Comparison of ENCODE assay signal across 8 mouse cellular contexts in genomic region chr6:83507168-83507546, GRCm38 (mm10). TPM values are rescaled to one million over a fixed set of nuclear protein-coding genes. Genes with fewer than 3 reads are reported as not detected.
DNase-seq lines count a peak whose midpoint lies in the region; ATAC-seq and TF ChIP-seq lines count a peak whose summit lies in the region.

No protein-coding gene starts in this region.

- peaks cover 20% of the 10 kb centered on the region for H3K4me1 ChIP-seq in heart, embryonic 15.5 days (replicated peaks)
- peaks cover 19% of the 10 kb centered on the region for H3K4me1 ChIP-seq in G1E (ENCODE audit: insufficient read depth, low read depth, low read length)
- H3K4me1 ChIP-seq in forebrain, embryonic 16.5 days (replicated peaks; ENCODE audit: control insufficient read depth, insufficient read depth, low read length): peaks cover 17% of the 10 kb centered on the region

- H3K27me3 ChIP-seq in heart, embryonic 15.5 days: no peaks in the 10 kb centered on the region
- peaks cover 19% of the 10 kb centered on the region for H3K27me3 ChIP-seq in G1E (ENCODE audit: insufficient read depth, low read length)
- no peaks in the 10 kb centered on the region for H3K27me3 ChIP-seq in forebrain, embryonic 16.5 days (replicated peaks; ENCODE audit: control insufficient read depth, insufficient read depth, low read length)

- peak overlapping the region; percentile 97 for H3K27ac ChIP-seq in heart, embryonic 15.5 days
- H3K27ac ChIP-seq in forebrain, embryonic 16.5 days (ENCODE audit: low read length): peak overlapping the region; percentile 97
- H3K27ac ChIP-seq in macrophage: peak overlapping the region; percentile 92

- no peaks in the 10 kb centered on the region for H3K36me3 ChIP-seq in heart, embryonic 15.5 days
- H3K36me3 ChIP-seq in G1E (replicated peaks) (peaks cover 9% of the 10 kb centered on the region), macrophage (ENCODE audit: inconsistent target) (no peaks in the 10 kb centered on the region)
- H3K36me3 ChIP-seq in forebrain, embryonic 16.5 days (ENCODE audit: control insufficient read depth, insufficient read depth): no peaks in the 10 kb centered on the region

- ATAC-seq in heart, embryonic 15.5 days (replicated peaks; ENCODE audit: insufficient number of reproducible peaks, insufficient read depth, low FRiP score, low read depth): no peak
- no peak for ATAC-seq in G1E (ENCODE audit: extremely low read depth, insufficient number of reproducible peaks, low FRiP score, poor library complexity, severe bottlenecking)
- ATAC-seq in forebrain, embryonic 16.5 days: peak; percentile 13; the same call in 1 of the 2 replicates

- peak overlapping the region; percentile 36; the same call in 1 of the 2 replicates for H3K9ac ChIP-seq in heart, embryonic 15.5 days
- peak overlapping the region; percentile 87 for H3K9ac ChIP-seq in forebrain, embryonic 16.5 days (replicated peaks; ENCODE audit: low read depth, low read length)

- no peaks in the 10 kb centered on the region for H3K9me3 ChIP-seq in heart, embryonic 15.5 days (replicated peaks)
- no peaks in the 10 kb centered on the region for H3K9me3 ChIP-seq in G1E (replicated peaks)
- H3K9me3 ChIP-seq in forebrain, embryonic 16.5 days (ENCODE audit: control insufficient read depth, low read length): no peaks in the 10 kb centered on the region

- H3K79me2 ChIP-seq in macrophage (ENCODE audit: inconsistent target): peaks cover 30% of the 10 kb centered on the region

- H3K4me2 ChIP-seq in heart, embryonic 15.5 days: peak overlapping the region; percentile 85
- peak overlapping the region; percentile 75 for H3K4me2 ChIP-seq in forebrain, embryonic 16.5 days (ENCODE audit: low read length)

- no peak for TF ChIP-seq CTCF in G1E (IDR thresholded peaks at IDR 0.05; ENCODE audit: low read depth, low read length)

- no peak for DNase-seq in heart, adult 11 months
- DNase-seq in G1E (ENCODE audit: low spot score): no peak
- DNase-seq in yolk sac, embryonic 10.5 days (ENCODE audit: low spot score): no peak
- DNase-seq in adrenal gland, postnatal 10 days: no peak
- DNase-seq in adipocyte (ENCODE audit: low spot score): no peak

- WGBS in heart, embryonic 15.5 days: 25% methylated on average over 6 of the region's 6 CpGs
- 32% methylated on average over 6 of the region's 6 CpGs for WGBS in forebrain, embryonic 16.5 days
- WGBS in macrophage (ENCODE audit: missing documents): 24% methylated on average over 6 of the region's 6 CpGs

- H3K4me3 ChIP-seq in heart, embryonic 15.5 days: peak overlapping the region; percentile 70
- H3K4me3 ChIP-seq in G1E (ENCODE audit: low read depth, low read length) (peak overlapping the region; percentile 75), macrophage (ENCODE audit: inconsistent target) (peak overlapping the region; percentile 74)
- peak overlapping the region; percentile 80 for H3K4me3 ChIP-seq in forebrain, embryonic 16.5 days (replicated peaks; ENCODE audit: low read length)

RNA-seq across cellular contexts. Expression of gene Dguok, which starts 0.4 kb away (rescaled TPM):
- 48.2 and 61.0 TPM in 2 replicates for polyA plus RNA-seq in heart, embryonic 15.5 days (2015; fragmentation: Nextera tagmentation; extraction: Ambion mirVana)
- total RNA-seq in G1E (2014; fragmentation: Nextera tagmentation) (25.1 and 29.0 TPM in 2 replicates), G1E (2017) (25.6 and 26.0 TPM in 2 replicates)
- polyA plus RNA-seq in G1E (2012) (6.7 and 9.4 TPM in 2 replicates), macrophage (2018) (30.7 to 54.0 TPM (median 30.9 TPM) in 3 replicates)
- polyA plus RNA-seq in forebrain, embryonic 16.5 days (2015; fragmentation: Nextera tagmentation; extraction: Ambion mirVana): 73.1 and 77.2 TPM in 2 replicates
- total RNA-seq in macrophage (2018; cell fraction: chromatin; rRNA removed): 100 to 1,000 TPM in 3 of 26 experiments, 10 to 100 TPM in 20, 1 to 10 TPM in 3; 8.4 to 129 (median 57.6) TPM
- total RNA-seq in macrophage (2018; cell fraction: cytosol; rRNA removed): 10 to 100 TPM; 15.6 to 42.6 (median 32.2) TPM
- total RNA-seq in macrophage (2018; cell fraction: nucleus; rRNA removed): 10 to 100 TPM in 25 of 26 experiments, 1 to 10 TPM in 1; 7.9 to 98.5 (median 32.1) TPM
- total RNA-seq in adrenal gland, postnatal 10 days (2021): 10 to 100 TPM; 38.0 to 50.0 TPM

RNA-seq across cellular contexts. Expression of gene Actg2, which starts 28.9 kb away (rescaled TPM):
- polyA plus RNA-seq in heart, embryonic 15.5 days (2015; fragmentation: Nextera tagmentation; extraction: Ambion mirVana): 17.5 and 41.6 TPM in 2 replicates
- total RNA-seq in G1E (2014; fragmentation: Nextera tagmentation): not detected in 2 replicates
- total RNA-seq in G1E (2017): 0.11 and 0.17 TPM in 2 replicates
- polyA plus RNA-seq in G1E (2012): not detected in 2 replicates
- polyA plus RNA-seq in forebrain, embryonic 16.5 days (2015; fragmentation: Nextera tagmentation; extraction: Ambion mirVana): 1.9 and 2.3 TPM in 2 replicates
- 1 to 10 TPM in 1 of 26 experiments, not detected in 25; 7.0 TPM for total RNA-seq in macrophage (2018; cell fraction: chromatin; rRNA removed)
- not detected for total RNA-seq in macrophage (2018; cell fraction: cytosol; rRNA removed)
- total RNA-seq in macrophage (2018; cell fraction: nucleus; rRNA removed): 1 to 10 TPM in 1 of 26 experiments, not detected in 25; 1.2 TPM
- 0.21 TPM in 1 of 3 replicates, not detected in the others for polyA plus RNA-seq in macrophage (2018)
- 1 to 10 TPM; 3.2 to 5.6 TPM for total RNA-seq in adrenal gland, postnatal 10 days (2021)

RNA-seq across cellular contexts. Expression of gene Tet3, which starts 48.3 kb away (rescaled TPM):
- 26.2 and 37.5 TPM in 2 replicates for polyA plus RNA-seq in heart, embryonic 15.5 days (2015; fragmentation: Nextera tagmentation; extraction: Ambion mirVana)
- 94.9 and 95.4 TPM in 2 replicates for total RNA-seq in G1E (2014; fragmentation: Nextera tagmentation)
- total RNA-seq in G1E (2017): 14.9 and 17.6 TPM in 2 replicates
- polyA plus RNA-seq in G1E (2012): 40.0 and 71.1 TPM in 2 replicates
- 60.9 and 64.3 TPM in 2 replicates for polyA plus RNA-seq in forebrain, embryonic 16.5 days (2015; fragmentation: Nextera tagmentation; extraction: Ambion mirVana)
- 100 to 1,000 TPM; 104 to 576 (median 356) TPM for total RNA-seq in macrophage (2018; cell fraction: chromatin; rRNA removed)
- 10 to 100 TPM; 15.7 to 66.9 (median 36.1) TPM for total RNA-seq in macrophage (2018; cell fraction: cytosol; rRNA removed)
- 100 to 1,000 TPM in 20 of 26 experiments, 10 to 100 TPM in 6; 62.0 to 363 (median 169) TPM for total RNA-seq in macrophage (2018; cell fraction: nucleus; rRNA removed)
- 13.9 to 21.1 TPM (median 19.1 TPM) in 3 replicates for polyA plus RNA-seq in macrophage (2018)
- total RNA-seq in adrenal gland, postnatal 10 days (2021): 10 to 100 TPM; 57.4 to 64.4 TPM
